Mouse (Mus musculus) liver, postnatal 0 days (tissue): ENCODE measurements at regions not wholly inside any gene's neighbourhood (a gene's known extent, or its start where the extent isn't known, plus 50 kb on each side); places are given as distances from the start of the nearest gene placed in this dataset.

Source experiments
- CTCF ChIP-seq: sonication (generic); IDR thresholded peaks from 2 replicates; pipeline ENCODE4 v1.5.1; 2016; ENCODE audit warnings: antibody characterized with exemption, low read depth
- EP300 ChIP-seq: IDR thresholded peaks from 2 replicates; pipeline ENCODE4 v1.6.1; 2016; ENCODE audit warnings: antibody characterized with exemption, low read depth, mild to moderate bottlenecking

- TF ChIP-seq EP300 (no peak), CTCF (no peak)
Measured at GRCm38 (mm10) chr16:73504759-73505158, 906.9 kb downstream of the Robo2 start.
